Mouse (Mus musculus) forebrain, embryonic 11.5 days (tissue): ENCODE results near the gene Zp3. TPM values are rescaled to one million over a fixed set of nuclear protein-coding genes. Genes with fewer than 3 reads are reported as not detected.

ENCODE experiments used
- ATAC-seq: fragments of 200-750 bp; cut with Nextera tagmentation; replicated peaks from 2 replicates; pipeline ENCODE4 v1.8.0; 2017; ENCODE audit warnings: moderate TSS enrichment; ENCODE audit not compliant: low FRiP score
- DNase-seq: peaks from one replicate; pipeline ENCODE4 v3.0.0-alpha.2; 2017; ENCODE audit warnings: low spot score
- H3K27ac ChIP-seq: fragments of 300-500 bp; sonication (generic); 2 replicates; pipeline ENCODE4 v1.5.1; 2014; ENCODE audit warnings: low read depth, low read length
- H3K27me3 ChIP-seq: fragments of 300-500 bp; sonication (generic); 2 replicates; pipeline ENCODE4 v1.6.1; 2014; ENCODE audit warnings: mild to moderate bottlenecking, low read length, mixed read lengths; ENCODE audit not compliant: control insufficient read depth, insufficient read depth
- H3K36me3 ChIP-seq: fragments of 300-500 bp; sonication (generic); 2 replicates; pipeline ENCODE4 v1.6.1; 2014; ENCODE audit warnings: mild to moderate bottlenecking, low read length, moderate library complexity, mixed read lengths; ENCODE audit not compliant: control insufficient read depth, insufficient read depth
- H3K4me1 ChIP-seq: fragments of 300-500 bp; sonication (generic); replicated peaks from 2 replicates; pipeline ENCODE4 v1.6.1; 2014; ENCODE audit warnings: low read length, mixed read lengths; ENCODE audit not compliant: control insufficient read depth, insufficient read depth
- H3K4me2 ChIP-seq: fragments of 300-500 bp; sonication (generic); 2 replicates; pipeline ENCODE4 v1.6.1; 2014; ENCODE audit warnings: low read depth, mild to moderate bottlenecking, low read length, moderate library complexity, mixed read lengths; ENCODE audit not compliant: severe bottlenecking
- H3K4me3 ChIP-seq: fragments of 300-500 bp; sonication (generic); 2 replicates; pipeline ENCODE4 v1.5.1; 2014; ENCODE audit warnings: low read depth, low read length
- H3K9ac ChIP-seq: fragments of 300-500 bp; sonication (generic); 2 replicates; pipeline ENCODE4 v1.6.1; 2014; ENCODE audit warnings: low read length
- H3K9me3 ChIP-seq: fragments of 300-500 bp; sonication (generic); 2 replicates; pipeline ENCODE4 v1.6.1; 2016; ENCODE audit warnings: low read length, mixed read lengths; ENCODE audit not compliant: control insufficient read depth
- WGBS: fragments of 180-500 bp; shearing (Covaris S2); extraction: QIAGEN DNeasy Blood & Tissue Kit; methylation state at CpG from one replicate; pipeline ENCODE4 v1.1.7; 2014; 5-methylcytosine and 5-hydroxymethylcytosine counted together
- polyA plus RNA-seq: library from polyadenylated mRNA; unstranded; fragments of >200 nt; fragmentation: Nextera tagmentation; extraction: Ambion mirVana; gene quantifications from 2 replicates; pipeline ENCODE4 v1.2.1, GENCODE M21; 2014

Zp3 gene
- not detected in 2 replicates for polyA plus RNA-seq

- H3K9me3 ChIP-seq = no peaks in the 10 kb centered on the region
- ATAC-seq (no peak), DNase-seq (no peak)
- no peak within 1 kb of the TSS for H3K9ac ChIP-seq
- no peaks in the 10 kb centered on the region for H3K36me3 ChIP-seq
- H3K4me2 ChIP-seq = no peak within 1 kb of the TSS
- H3K4me1 ChIP-seq = no peaks in the 10 kb centered on the region
- H3K4me3 ChIP-seq = no peak within 1 kb of the TSS
- no peaks in the 10 kb centered on the region for H3K27me3 ChIP-seq
- no peak within 1 kb of the TSS for H3K27ac ChIP-seq
- WGBS = 77% methylated on average over 8 of the region's 8 CpGs
Measured at GRCm38 (mm10) chr5:135979904-135980303, at the start of gene Zp3. Zp3 (plus strand) TSS chr5:135980099.

GRCm38 (mm10) chr5:135931526-135931925 lies 48.4 kb upstream of the Zp3 start:
- Histone ChIP-seq H3K36me3 (peaks cover 2% of the 10 kb centered on the region; the same call in 1 of the 2 replicates), H3K4me3 (no peak overlapping the region), H3K27me3 (no peaks in the 10 kb centered on the region), H3K9ac (no peak overlapping the region), H3K4me1 (peaks cover 7% of the 10 kb centered on the region; the same call in 1 of the 2 replicates), H3K27ac (no peak overlapping the region), H3K9me3 (no peaks in the 10 kb centered on the region), H3K4me2 (no peak overlapping the region)
- WGBS = 94% methylated on average over 9 of the region's 9 CpGs
- no peak for DNase-seq
- no peak for ATAC-seq

GRCm38 (mm10) chr5:135932359-135932758 lies 47.5 kb upstream of the Zp3 start:
- ATAC-seq (no peak), DNase-seq (no peak)
- Histone ChIP-seq H3K4me3 (peak overlapping the region; percentile 69), H3K9me3 (no peaks in the 10 kb centered on the region), H3K36me3 (peaks cover 2% of the 10 kb centered on the region; the same call in 1 of the 2 replicates), H3K27me3 (no peaks in the 10 kb centered on the region), H3K4me1 (peaks cover 7% of the 10 kb centered on the region; the same call in 1 of the 2 replicates), H3K27ac (no peak overlapping the region), H3K4me2 (peak overlapping the region; percentile 75), H3K9ac (no peak overlapping the region)
- 83% methylated on average over 2 of the region's 2 CpGs for WGBS

- peaks cover 2% of the 10 kb centered on the region; the same call in 1 of the 2 replicates for H3K36me3 ChIP-seq
- peak overlapping the region; percentile 75 for H3K4me2 ChIP-seq
- peak overlapping the region; percentile 79 for H3K9ac ChIP-seq
- H3K4me1 ChIP-seq = peaks cover 7% of the 10 kb centered on the region; the same call in 1 of the 2 replicates
- H3K4me3 ChIP-seq = peak overlapping the region; percentile 69
- H3K27ac ChIP-seq = peak overlapping the region; percentile 89
- WGBS = 18% methylated on average over 12 of the region's 12 CpGs
- H3K9me3 ChIP-seq = no peaks in the 10 kb centered on the region
- DNase-seq = no peak
- ATAC-seq = no peak
- no peaks in the 10 kb centered on the region for H3K27me3 ChIP-seq
Measured at GRCm38 (mm10) chr5:135933222-135933899, 46.5 kb upstream of the Zp3 start.

GRCm38 (mm10) chr5:135933900-135934441 lies 45.9 kb upstream of the Zp3 start:
- WGBS = under 1% methylated on average over 29 of the region's 35 CpGs
- peak; percentile 89 for DNase-seq

GRCm38 (mm10) chr5:135934481-135935175 lies 45.3 kb upstream of the Zp3 start, which contains the start of gene Ywhag:
Ywhag (minus strand) TSS chr5:135934616.
- peak within 1 kb of the TSS; percentile 75 for H3K4me2 ChIP-seq
- peaks cover 2% of the 10 kb centered on the region; the same call in 1 of the 2 replicates for H3K36me3 ChIP-seq
- ATAC-seq (peak; percentile 96), DNase-seq (peak; percentile 98)
- H3K4me1 ChIP-seq = peaks cover 7% of the 10 kb centered on the region; the same call in 1 of the 2 replicates
- peak within 1 kb of the TSS; percentile 89 for H3K27ac ChIP-seq
- H3K9ac ChIP-seq = peak within 1 kb of the TSS; percentile 79
- H3K4me3 ChIP-seq = peak within 1 kb of the TSS; percentile 69
- no peaks in the 10 kb centered on the region for H3K27me3 ChIP-seq
- no peaks in the 10 kb centered on the region for H3K9me3 ChIP-seq
- under 1% methylated on average over 48 of the region's 48 CpGs for WGBS

More at GRCm38 (mm10) chr5:135933900-135934441, 45.9 kb upstream of the Zp3 start:
- Histone ChIP-seq H3K9ac (peak overlapping the region; percentile 79), H3K4me3 (peak overlapping the region; percentile 69), H3K4me2 (peak overlapping the region; percentile 75), H3K27ac (peak overlapping the region; percentile 89), H3K36me3 (peaks cover 2% of the 10 kb centered on the region; the same call in 1 of the 2 replicates), H3K4me1 (peaks cover 7% of the 10 kb centered on the region; the same call in 1 of the 2 replicates), H3K9me3 (no peaks in the 10 kb centered on the region), H3K27me3 (no peaks in the 10 kb centered on the region)
- ATAC-seq = peak; percentile 72

- H3K36me3 ChIP-seq = peaks cover 2% of the 10 kb centered on the region; the same call in 1 of the 2 replicates
- H3K4me3 ChIP-seq = peak overlapping the region; percentile 69
- ATAC-seq = no peak; the same call in 1 of the 2 replicates
- peaks cover 7% of the 10 kb centered on the region; the same call in 1 of the 2 replicates for H3K4me1 ChIP-seq
- peak overlapping the region; percentile 89 for H3K27ac ChIP-seq
- no peak for DNase-seq
- peak overlapping the region; percentile 79; the same call in 1 of the 2 replicates for H3K9ac ChIP-seq
- no peaks in the 10 kb centered on the region for H3K27me3 ChIP-seq
- H3K9me3 ChIP-seq = no peaks in the 10 kb centered on the region
- 56% methylated on average over 7 of the region's 7 CpGs for WGBS
- H3K4me2 ChIP-seq = peak overlapping the region; percentile 42; the same call in 1 of the 2 replicates
Measured at GRCm38 (mm10) chr5:135935176-135935523, 44.7 kb upstream of the Zp3 start.

GRCm38 (mm10) chr5:135935641-135936190 lies 44.2 kb upstream of the Zp3 start:
- peaks cover 7% of the 10 kb centered on the region; the same call in 1 of the 2 replicates for H3K4me1 ChIP-seq
- H3K9ac ChIP-seq = peak overlapping the region; percentile 79; the same call in 1 of the 2 replicates
- H3K27me3 ChIP-seq = no peaks in the 10 kb centered on the region
- no peak for ATAC-seq
- no peak for DNase-seq
- WGBS = 88% methylated on average over 6 of the region's 6 CpGs
- H3K9me3 ChIP-seq = no peaks in the 10 kb centered on the region
- no peaks in the 10 kb centered on the region; the same call in 1 of the 2 replicates for H3K36me3 ChIP-seq
- no peak overlapping the region for H3K4me3 ChIP-seq
- no peak overlapping the region for H3K27ac ChIP-seq
- no peak overlapping the region for H3K4me2 ChIP-seq
